Mouse (Mus musculus): ENCODE measurements around the gene Rab40c.

DNA sequence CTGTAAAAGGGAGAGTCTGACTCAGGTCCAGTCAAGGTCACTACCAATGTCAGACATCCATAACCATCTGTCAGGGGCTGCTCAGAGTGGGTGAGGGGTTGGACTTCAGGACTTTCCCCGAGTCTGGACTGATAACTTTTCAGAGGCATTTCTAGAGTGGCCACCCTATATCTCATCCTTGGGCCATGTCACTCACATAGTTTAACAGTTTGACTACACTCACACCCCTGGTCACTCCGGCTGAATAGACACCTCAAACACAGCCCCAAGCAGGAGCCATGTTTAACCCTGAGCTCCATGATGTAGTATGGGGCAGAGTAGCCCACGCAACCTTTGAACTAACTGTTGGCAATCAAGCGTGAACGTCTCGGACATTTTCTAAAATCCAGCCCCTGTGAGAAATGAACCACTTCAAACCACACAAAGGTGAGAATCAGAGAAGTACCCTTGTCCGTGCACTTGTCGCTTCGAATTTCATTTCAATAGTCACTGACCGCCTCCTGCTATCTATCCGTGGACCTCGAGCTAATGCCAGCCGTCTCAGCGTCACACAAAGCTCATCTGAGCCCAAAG, 45.3 kb downstream of the Rab40c start:
- TF ChIP-seq CTCF (IDR thresholded peaks at IDR 0.05; ENCODE audit: low read depth) (no peak), EP300 (IDR thresholded peaks at IDR 0.05; ENCODE audit: low read depth) (no peak)

All from heart, postnatal 0 days (tissue).